Comparison of ENCODE assay signal across 21 mouse cellular contexts in genomic region chr8:120839031-120839430, GRCm38 (mm10).
A peak's percentile ranks its signal among the peaks of the same experiment; 100 is the strongest.
DNase-seq lines count a peak whose midpoint lies in the region; ATAC-seq lines count a peak whose summit lies in the region.
"Had no signal": no experiment of that assay in that cellular context is flagged by ENCODE, and none has a peak within 500 bp of the region (broad histone marks: within the 10 kb centered on the region; RNA-seq: fewer than 3 reads in every experiment).

No protein-coding gene starts in this region.

- no peaks in the 10 kb centered on the region for H3K9me3 ChIP-seq in heart, embryonic 10.5 days
- no peaks in the 10 kb centered on the region for H3K9me3 ChIP-seq in embryonic facial prominence, embryonic 12.5 days
- H3K9me3 ChIP-seq in limb, embryonic 13.5 days: no peaks in the 10 kb centered on the region
- no peaks in the 10 kb centered on the region for H3K9me3 ChIP-seq in midbrain, embryonic 16.5 days (replicated peaks; ENCODE audit: control insufficient read depth, low read length, poor library complexity, severe bottlenecking)
- H3K9me3 ChIP-seq in kidney, embryonic 15.5 days (replicated peaks): no peaks in the 10 kb centered on the region
- H3K9me3 ChIP-seq: forebrain, embryonic 15.5 days; heart, embryonic 13.5 days; hindbrain, embryonic 15.5 days had no signal

- H3K36me3 ChIP-seq in heart, embryonic 10.5 days: no peaks in the 10 kb centered on the region
- H3K36me3 ChIP-seq in embryonic facial prominence, embryonic 12.5 days: no peaks in the 10 kb centered on the region
- no peaks in the 10 kb centered on the region for H3K36me3 ChIP-seq in limb, embryonic 13.5 days
- H3K36me3 ChIP-seq in midbrain, embryonic 16.5 days (ENCODE audit: control insufficient read depth, insufficient read depth, low read length): no peaks in the 10 kb centered on the region
- H3K36me3 ChIP-seq in kidney, embryonic 15.5 days: no peaks in the 10 kb centered on the region
- H3K36me3 ChIP-seq: forebrain, embryonic 15.5 days; heart, embryonic 13.5 days; hindbrain, embryonic 15.5 days had no signal

- 60% methylated on average over 14 of the region's 14 CpGs for WGBS in heart, embryonic 10.5 days
- 20% methylated on average over 14 of the region's 14 CpGs for WGBS in embryonic facial prominence, embryonic 12.5 days
- 17% methylated on average over 14 of the region's 14 CpGs for WGBS in limb, embryonic 13.5 days
- WGBS in midbrain, embryonic 16.5 days: 87% methylated on average over 14 of the region's 14 CpGs
- WGBS in kidney, embryonic 15.5 days: 71% methylated on average over 14 of the region's 14 CpGs

- peaks cover 72% of the 10 kb centered on the region for H3K27me3 ChIP-seq in heart, embryonic 10.5 days (ENCODE audit: insufficient read depth, poor library complexity, severe bottlenecking)
- peaks cover 30% of the 10 kb centered on the region for H3K27me3 ChIP-seq in embryonic facial prominence, embryonic 12.5 days
- peaks cover 78% of the 10 kb centered on the region for H3K27me3 ChIP-seq in limb, embryonic 13.5 days
- H3K27me3 ChIP-seq in midbrain, embryonic 16.5 days (ENCODE audit: control insufficient read depth, insufficient read depth, low read depth, low read length): peaks cover 3% of the 10 kb centered on the region; the same call in 1 of the 2 replicates
- H3K27me3 ChIP-seq in kidney, embryonic 15.5 days: peaks cover 79% of the 10 kb centered on the region
- H3K27me3 ChIP-seq: hindbrain, embryonic 15.5 days had no signal

- no peak for DNase-seq in heart, embryonic 10.5 days (ENCODE audit: low spot score)
- DNase-seq in heart, adult 9 months (ENCODE audit: low spot score in 2 of 2): no peak
- peak; percentile 59 for DNase-seq in forelimb bud, embryonic 11.5 days (ENCODE audit: low read depth, low spot score)
- DNase-seq in left cerebral cortex, postnatal 4 days: no peak
- DNase-seq: adrenal gland, adult 2 months; adrenal gland, postnatal 25 days; cerebellum, adult 2 months; cerebellum, postnatal 14 days; gastrocnemius, postnatal 14 days; heart, adult 2 months; heart, postnatal 36 days; kidney, adult 2 months had no signal

- intact Hi-C loops in left cerebral cortex, postnatal 4 days (cut with DNase I): no loop called here

- peaks cover 15% of the 10 kb centered on the region for H3K4me1 ChIP-seq in heart, embryonic 10.5 days
- peaks cover 14% of the 10 kb centered on the region for H3K4me1 ChIP-seq in embryonic facial prominence, embryonic 12.5 days
- peaks cover 12% of the 10 kb centered on the region for H3K4me1 ChIP-seq in limb, embryonic 13.5 days
- H3K4me1 ChIP-seq in midbrain, embryonic 16.5 days (ENCODE audit: control insufficient read depth, insufficient read depth, low read length): no peaks in the 10 kb centered on the region
- H3K4me1 ChIP-seq in kidney, embryonic 15.5 days: no peaks in the 10 kb centered on the region
- H3K4me1 ChIP-seq: forebrain, embryonic 15.5 days; hindbrain, embryonic 15.5 days had no signal

- no peak overlapping the region for H3K4me3 ChIP-seq in heart, embryonic 10.5 days
- H3K4me3 ChIP-seq in embryonic facial prominence, embryonic 12.5 days: no peak overlapping the region
- H3K4me3 ChIP-seq in limb, embryonic 13.5 days: no peak overlapping the region
- H3K4me3 ChIP-seq in midbrain, embryonic 16.5 days (ENCODE audit: low read depth, low read length): no peak overlapping the region
- no peak overlapping the region for H3K4me3 ChIP-seq in kidney, embryonic 15.5 days (replicated peaks)
- H3K4me3 ChIP-seq: forebrain, embryonic 15.5 days; heart, adult 2 months; heart, embryonic 13.5 days; hindbrain, embryonic 15.5 days had no signal

- H3K9ac ChIP-seq in embryonic facial prominence, embryonic 12.5 days: no peak overlapping the region
- no peak overlapping the region; the same call in 1 of the 2 replicates for H3K9ac ChIP-seq in limb, embryonic 13.5 days
- H3K9ac ChIP-seq in midbrain, embryonic 16.5 days (ENCODE audit: low read depth, low read length): no peak overlapping the region
- no peak overlapping the region for H3K9ac ChIP-seq in kidney, embryonic 15.5 days
- H3K9ac ChIP-seq: forebrain, embryonic 15.5 days; heart, embryonic 13.5 days; hindbrain, embryonic 15.5 days had no signal

- 0 out of 2 replicates have a peak overlapping the region, but pooled peaks have one; percentile 7 for H3K4me2 ChIP-seq in embryonic facial prominence, embryonic 12.5 days (replicated peaks)
- 0 out of 2 replicates have a peak overlapping the region, but pooled peaks have one; percentile 4 for H3K4me2 ChIP-seq in limb, embryonic 13.5 days (replicated peaks)
- H3K4me2 ChIP-seq in midbrain, embryonic 16.5 days (ENCODE audit: low read length): no peak overlapping the region
- no peak overlapping the region for H3K4me2 ChIP-seq in kidney, embryonic 15.5 days
- H3K4me2 ChIP-seq: forebrain, embryonic 15.5 days; heart, embryonic 13.5 days; hindbrain, embryonic 15.5 days had no signal

- ATAC-seq in embryonic facial prominence, embryonic 12.5 days (ENCODE audit: insufficient number of reproducible peaks, insufficient read depth, low FRiP score, low TSS enrichment): no peak
- no peak for ATAC-seq in limb, embryonic 13.5 days (ENCODE audit: low FRiP score, low read depth)
- no peak for ATAC-seq in midbrain, embryonic 16.5 days
- ATAC-seq in kidney, embryonic 15.5 days (replicated peaks; ENCODE audit: low FRiP score): no peak
- ATAC-seq: forebrain, embryonic 15.5 days; intestine, embryonic 16.5 days; Patski had no signal

- peak overlapping the region; percentile 44; the same call in 1 of the 2 replicates for H3K27ac ChIP-seq in heart, embryonic 10.5 days
- H3K27ac ChIP-seq in embryonic facial prominence, embryonic 12.5 days: peak overlapping the region; percentile 37; the same call in 1 of the 2 replicates
- no peak overlapping the region for H3K27ac ChIP-seq in limb, embryonic 13.5 days
- no peak overlapping the region for H3K27ac ChIP-seq in midbrain, embryonic 16.5 days (ENCODE audit: low read length)
- no peak overlapping the region for H3K27ac ChIP-seq in kidney, embryonic 15.5 days
- H3K27ac ChIP-seq: forebrain, embryonic 15.5 days; heart, adult 2 months; heart, embryonic 13.5 days; hindbrain, embryonic 15.5 days had no signal

Comparison
In these comparisons a context has a peak if more than half of its experiments do, and no peak if none do; other contexts are left out.
1. H3K27ac ChIP-seq: peak in heart, embryonic 10.5 days (single experiment) and embryonic facial prominence, embryonic 12.5 days (single experiment); none in limb, embryonic 13.5 days (single experiment), midbrain, embryonic 16.5 days (single experiment) and kidney, embryonic 15.5 days (single experiment).
2. H3K4me2 ChIP-seq: peak in embryonic facial prominence, embryonic 12.5 days (single experiment) and limb, embryonic 13.5 days (single experiment); none in midbrain, embryonic 16.5 days (single experiment) and kidney, embryonic 15.5 days (single experiment).